Mouse (Mus musculus): Measurements from ENCODE around the gene Tns3. TPM values are rescaled to one million over a fixed set of nuclear protein-coding genes. Genes with fewer than 3 reads are reported as not detected.
A peak's percentile ranks its signal among the peaks of the same experiment; 100 is the strongest.

The Tns3 gene
- polyA plus RNA-seq, 1 experiment from 2014 or later, result 3.6 TPM

DNA sequence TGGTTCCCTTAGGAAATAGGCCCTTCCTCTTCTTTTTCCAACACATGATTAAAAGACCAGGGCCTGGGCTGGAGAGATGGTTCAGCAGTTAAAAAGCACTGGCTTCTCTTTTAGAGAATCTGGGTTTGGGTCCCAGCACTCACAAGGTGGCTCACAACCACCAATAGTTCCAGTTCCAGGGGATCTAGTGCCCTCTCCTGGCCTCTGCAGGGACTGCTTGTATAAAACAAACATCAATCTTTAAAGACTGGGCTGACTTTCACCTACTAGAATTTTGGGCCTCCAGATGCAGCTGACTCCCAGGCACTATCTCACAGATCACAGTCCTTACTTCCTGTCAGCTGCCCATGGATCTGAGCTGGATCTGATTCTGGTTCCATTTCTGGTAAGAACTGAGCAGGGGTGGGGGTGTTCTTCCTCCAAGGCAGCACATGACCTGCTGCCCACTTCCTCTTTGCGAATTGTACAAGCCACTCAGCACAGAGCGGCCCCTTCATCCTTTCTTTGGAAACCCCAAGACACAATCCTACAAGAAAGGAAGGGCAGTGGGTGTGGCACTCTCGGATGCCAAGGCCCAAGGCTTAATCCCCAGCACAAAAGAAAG is 98.0 kb downstream of the Tns3 start:
- DNase-seq (peak; percentile 42), ATAC-seq (peak; percentile 69)
- Histone ChIP-seq H3K27ac (ENCODE audit: low read depth) (no peak overlapping the region), H3K4me1 (ENCODE audit: insufficient read depth) (no peaks in the 10 kb centered on the region; the same call in 1 of the 2 replicates), H3K9me3 (ENCODE audit: low read length) (no peaks in the 10 kb centered on the region), H3K4me2 (ENCODE audit: low read depth, low read length) (no peak overlapping the region), H3K27me3 (ENCODE audit: insufficient read depth, low read length) (no peaks in the 10 kb centered on the region), H3K4me3 (ENCODE audit: low read depth, low read length) (no peak overlapping the region), H3K36me3 (replicated peaks; ENCODE audit: insufficient read depth, low read length) (0 out of 2 replicates have a peak, but pooled peaks cover 2% of the 10 kb centered on the region), H3K9ac (replicated peaks) (no peak overlapping the region)
- TF ChIP-seq EP300 (IDR thresholded peaks at IDR 0.05; ENCODE audit: low read depth) (no peak), CTCF (IDR thresholded peaks at IDR 0.05; ENCODE audit: low read depth) (peak; percentile 44)
- 28% methylated on average over 3 of the region's 3 CpGs for WGBS (ENCODE audit: insufficient replicate concordance)

DNA sequence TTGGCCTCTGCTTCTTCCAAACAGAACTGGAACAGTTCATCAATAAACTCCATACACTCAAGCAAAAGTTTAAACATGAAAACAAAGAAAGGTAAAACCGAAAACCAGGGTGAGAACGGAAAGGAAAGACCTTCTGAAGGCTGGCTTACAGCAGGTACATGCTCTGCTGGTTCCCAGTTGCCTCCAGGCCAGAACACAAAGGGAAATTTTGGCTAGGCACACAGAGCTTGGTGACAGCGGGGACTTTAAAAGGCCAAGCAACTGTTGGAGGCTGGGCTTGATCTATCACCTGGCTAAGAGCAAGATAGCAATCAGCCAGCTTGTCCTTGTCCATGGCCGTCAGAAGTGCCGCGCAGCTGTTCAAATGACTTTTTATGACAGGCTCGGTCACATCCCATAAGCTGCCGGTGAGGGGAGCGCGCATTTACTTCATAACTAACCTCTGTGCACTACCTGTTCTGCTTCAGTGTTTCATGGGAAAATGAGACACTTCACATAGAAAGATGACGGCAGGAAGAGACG is 105.5 kb downstream of the Tns3 start:
- TF ChIP-seq EP300 (IDR thresholded peaks at IDR 0.05; ENCODE audit: low read depth), result no peak
- no peak for TF ChIP-seq CTCF (IDR thresholded peaks at IDR 0.05; ENCODE audit: low read depth)
- no peaks in the 10 kb centered on the region for H3K36me3 ChIP-seq (replicated peaks; ENCODE audit: insufficient read depth, low read length)
- DNase-seq (no peak), ATAC-seq (no peak)
- no peak overlapping the region for H3K27ac ChIP-seq (ENCODE audit: low read depth)
- no peak overlapping the region for H3K4me3 ChIP-seq (ENCODE audit: low read depth, low read length)
- H3K4me2 ChIP-seq (ENCODE audit: low read depth, low read length), result no peak overlapping the region
- no peak overlapping the region for H3K9ac ChIP-seq (replicated peaks)
- H3K27me3 ChIP-seq (ENCODE audit: insufficient read depth, low read length), result no peaks in the 10 kb centered on the region
- no peaks in the 10 kb centered on the region; the same call in 1 of the 2 replicates for H3K4me1 ChIP-seq (ENCODE audit: insufficient read depth)
- 82% methylated on average over 12 of the region's 12 CpGs for WGBS (ENCODE audit: insufficient replicate concordance)
- no peaks in the 10 kb centered on the region for H3K9me3 ChIP-seq (ENCODE audit: low read length)

DNA sequence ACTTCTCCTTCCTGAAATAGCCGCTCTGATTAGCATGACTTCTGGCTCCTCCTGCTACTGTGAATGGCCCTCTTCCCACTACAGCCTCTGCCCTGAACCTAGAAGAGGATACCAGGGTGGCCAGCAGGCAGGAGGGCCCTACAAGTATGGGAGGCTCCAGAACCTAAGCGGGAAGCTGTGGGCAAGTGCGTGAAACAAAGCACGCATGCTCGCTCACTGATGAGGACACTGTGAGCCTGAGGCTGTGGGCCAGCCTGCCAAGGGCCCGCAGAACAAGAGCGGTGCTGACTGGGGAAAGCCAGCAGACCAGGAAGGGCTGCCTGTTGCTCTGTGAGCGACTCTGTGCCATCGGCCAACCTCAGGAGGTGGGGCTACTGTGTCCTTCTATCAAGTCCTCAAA is 106.1 kb downstream of the Tns3 start:
- TF ChIP-seq CTCF (IDR thresholded peaks at IDR 0.05; ENCODE audit: low read depth), result no peak
- no peak for TF ChIP-seq EP300 (IDR thresholded peaks at IDR 0.05; ENCODE audit: low read depth)
- no peak for ATAC-seq
- no peak overlapping the region for H3K4me2 ChIP-seq (ENCODE audit: low read depth, low read length)

DNA sequence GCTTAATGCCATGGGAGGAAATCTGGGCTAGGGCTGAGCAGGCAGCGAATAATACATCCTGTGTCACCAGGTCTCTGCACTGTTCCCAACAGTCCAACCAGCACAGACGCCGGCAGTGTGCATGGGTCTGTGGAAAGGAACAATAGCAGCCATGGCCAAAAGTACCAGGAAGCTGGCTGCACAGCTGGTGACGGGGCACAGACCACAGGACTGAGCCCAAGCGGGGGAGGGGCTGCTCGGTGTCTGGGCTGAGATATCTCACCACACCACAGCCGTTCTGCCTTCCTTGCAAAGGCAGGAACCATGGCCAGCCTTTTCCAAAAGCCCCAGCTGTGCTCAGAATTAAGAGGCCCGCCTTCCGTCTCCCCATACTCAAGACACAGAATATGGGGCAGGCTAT is 107.3 kb downstream of the Tns3 start:
- Histone ChIP-seq H3K36me3 (replicated peaks; ENCODE audit: insufficient read depth, low read length) (no peaks in the 10 kb centered on the region), H3K4me2 (ENCODE audit: low read depth, low read length) (no peak overlapping the region), H3K9me3 (ENCODE audit: low read length) (no peaks in the 10 kb centered on the region), H3K27me3 (ENCODE audit: insufficient read depth, low read length) (no peaks in the 10 kb centered on the region), H3K27ac (ENCODE audit: low read depth) (no peak overlapping the region), H3K4me3 (ENCODE audit: low read depth, low read length) (no peak overlapping the region), H3K4me1 (ENCODE audit: insufficient read depth) (no peaks in the 10 kb centered on the region; the same call in 1 of the 2 replicates), H3K9ac (replicated peaks) (no peak overlapping the region)
- ATAC-seq, result peak; percentile 45
- TF ChIP-seq EP300 (IDR thresholded peaks at IDR 0.05; ENCODE audit: low read depth), result no peak
- no peak for TF ChIP-seq CTCF (IDR thresholded peaks at IDR 0.05; ENCODE audit: low read depth)
- WGBS (ENCODE audit: insufficient replicate concordance), result 25% methylated on average over 9 of the region's 9 CpGs
- peak; percentile 50 for DNase-seq

More for the DNA sequence above, 106.1 kb downstream of the Tns3 start:
- DNase-seq, result no peak
- Histone ChIP-seq H3K4me1 (ENCODE audit: insufficient read depth) (no peaks in the 10 kb centered on the region; the same call in 1 of the 2 replicates), H3K4me3 (ENCODE audit: low read depth, low read length) (no peak overlapping the region), H3K9me3 (ENCODE audit: low read length) (no peaks in the 10 kb centered on the region), H3K9ac (replicated peaks) (no peak overlapping the region), H3K27ac (ENCODE audit: low read depth) (no peak overlapping the region), H3K27me3 (ENCODE audit: insufficient read depth, low read length) (no peaks in the 10 kb centered on the region), H3K36me3 (replicated peaks; ENCODE audit: insufficient read depth, low read length) (no peaks in the 10 kb centered on the region)
- 59% methylated on average over 9 of the region's 9 CpGs for WGBS (ENCODE audit: insufficient replicate concordance)

DNA sequence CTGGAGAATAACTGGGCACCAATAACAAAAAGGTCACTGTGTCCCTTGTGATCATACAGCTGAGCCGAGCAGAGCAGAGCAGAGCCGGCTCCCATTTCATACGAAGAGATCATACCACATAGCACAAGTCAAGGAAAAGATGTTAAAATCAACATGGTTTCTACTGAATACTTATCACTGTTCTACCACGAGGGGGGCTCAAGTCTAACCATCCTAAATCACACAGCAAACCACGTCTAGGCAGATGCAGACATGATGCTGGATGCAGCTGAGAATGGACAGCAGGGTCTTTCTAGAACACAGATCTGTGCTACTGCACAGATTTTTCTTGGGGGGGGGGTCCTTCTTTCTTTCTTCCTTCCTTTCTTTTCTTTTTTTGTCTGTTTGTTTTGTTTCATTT is 112.6 kb downstream of the Tns3 start:
- H3K4me2 ChIP-seq (ENCODE audit: low read depth, low read length), result no peak overlapping the region
- peaks cover 2% of the 10 kb centered on the region; the same call in 1 of the 2 replicates for H3K36me3 ChIP-seq (replicated peaks; ENCODE audit: insufficient read depth, low read length)
- TF ChIP-seq EP300 (IDR thresholded peaks at IDR 0.05; ENCODE audit: low read depth) (no peak), CTCF (IDR thresholded peaks at IDR 0.05; ENCODE audit: low read depth) (0 out of 2 replicates have a peak, but pooled peaks have one; percentile 2)
- 74% methylated on average over 5 of the region's 5 CpGs for WGBS (ENCODE audit: insufficient replicate concordance)
- DNase-seq (no peak), ATAC-seq (no peak)
- H3K4me1 ChIP-seq (ENCODE audit: insufficient read depth), result no peaks in the 10 kb centered on the region
- H3K9me3 ChIP-seq (ENCODE audit: low read length), result no peaks in the 10 kb centered on the region
- H3K4me3 ChIP-seq (ENCODE audit: low read depth, low read length), result no peak overlapping the region
- H3K27me3 ChIP-seq (ENCODE audit: insufficient read depth, low read length), result no peaks in the 10 kb centered on the region
- H3K27ac ChIP-seq (ENCODE audit: low read depth), result no peak overlapping the region
- no peak overlapping the region for H3K9ac ChIP-seq (replicated peaks)

DNA sequence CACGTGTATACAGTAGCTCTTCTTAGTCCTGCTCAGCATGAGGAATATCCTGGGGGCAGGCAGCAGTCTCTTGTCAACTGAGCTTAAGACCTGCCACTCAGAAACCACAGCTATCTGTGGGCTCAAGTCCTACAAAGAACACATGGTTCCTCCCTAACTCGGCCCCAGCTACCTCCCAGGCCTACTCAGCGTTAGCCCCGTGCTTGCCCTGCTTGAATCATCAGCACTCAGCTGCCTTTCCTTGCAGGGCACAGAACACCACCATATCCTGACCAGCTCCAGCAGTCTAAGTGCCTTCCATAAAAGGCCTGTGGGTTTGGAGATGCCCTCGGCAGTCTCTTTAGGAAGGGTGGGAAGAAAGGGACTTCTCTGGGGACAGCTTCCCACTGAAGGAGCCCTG is 116.7 kb downstream of the Tns3 start:
- TF ChIP-seq EP300 (IDR thresholded peaks at IDR 0.05; ENCODE audit: low read depth) (no peak), CTCF (IDR thresholded peaks at IDR 0.05; ENCODE audit: low read depth) (no peak)
- Histone ChIP-seq H3K9ac (replicated peaks) (no peak overlapping the region), H3K4me2 (ENCODE audit: low read depth, low read length) (no peak overlapping the region), H3K27me3 (ENCODE audit: insufficient read depth, low read length) (no peaks in the 10 kb centered on the region), H3K4me1 (ENCODE audit: insufficient read depth) (no peaks in the 10 kb centered on the region), H3K4me3 (ENCODE audit: low read depth, low read length) (no peak overlapping the region), H3K27ac (ENCODE audit: low read depth) (no peak overlapping the region), H3K36me3 (replicated peaks; ENCODE audit: insufficient read depth, low read length) (peaks cover 9% of the 10 kb centered on the region), H3K9me3 (ENCODE audit: low read length) (no peaks in the 10 kb centered on the region)
- WGBS (ENCODE audit: insufficient replicate concordance), result 61% methylated on average over 5 of the region's 5 CpGs
- no peak for ATAC-seq
- no peak for DNase-seq

Measured in liver, postnatal 0 days (tissue).